Mouse (Mus musculus) neural tube, embryonic 12.5 days (tissue): ENCODE results near the gene 4921517D22Rik. TPM values are rescaled to one million over a fixed set of nuclear protein-coding genes. Genes with fewer than 3 reads are reported as not detected.
A peak's percentile ranks its signal among the peaks of the same experiment; 100 is the strongest.

Source experiments
- ATAC-seq: fragments of 200-750 bp; cut with Nextera tagmentation; 2 replicates; pipeline ENCODE4 v1.8.0; 2017; ENCODE audit warnings: low read depth, mild to moderate bottlenecking, moderate TSS enrichment, moderate library complexity; ENCODE audit not compliant: low FRiP score
- H3K27ac ChIP-seq: fragments of 300-500 bp; sonication (generic); 2 replicates; pipeline ENCODE4 v1.5.1; 2016
- H3K27me3 ChIP-seq: fragments of 300-500 bp; sonication (generic); replicated peaks from 2 replicates; pipeline ENCODE4 v1.6.1; 2016; ENCODE audit warnings: mild to moderate bottlenecking
- H3K36me3 ChIP-seq: fragments of 300-500 bp; sonication (generic); 2 replicates; pipeline ENCODE4 v1.6.1; 2016; ENCODE audit warnings: mild to moderate bottlenecking
- H3K4me1 ChIP-seq: fragments of 300-500 bp; sonication (generic); 2 replicates; pipeline ENCODE4 v1.6.1; 2016
- H3K4me2 ChIP-seq: fragments of 300-500 bp; sonication (generic); replicated peaks from 2 replicates; pipeline ENCODE4 v1.6.1; 2016; ENCODE audit warnings: mild to moderate bottlenecking
- H3K4me3 ChIP-seq: fragments of 300-500 bp; sonication (generic); 2 replicates; pipeline ENCODE4 v1.5.1; 2016
- H3K9ac ChIP-seq: fragments of 300-500 bp; sonication (generic); 2 replicates; pipeline ENCODE4 v1.6.1; 2016; ENCODE audit warnings: mild to moderate bottlenecking
- H3K9me3 ChIP-seq: fragments of 300-500 bp; sonication (generic); 2 replicates; pipeline ENCODE4 v1.6.1; 2016; ENCODE audit warnings: mild to moderate bottlenecking
- WGBS: fragments of 180-500 bp; shearing (Covaris S2); methylation state at CpG from one replicate; pipeline ENCODE4 v1.1.7; 2016; 5-methylcytosine and 5-hydroxymethylcytosine counted together
- polyA plus RNA-seq: library from polyadenylated mRNA; unstranded; fragments of >200 nt; fragmentation: Nextera tagmentation; extraction: Ambion mirVana; gene quantifications from 2 replicates; pipeline ENCODE4 v1.2.1, GENCODE M21; 2016

4921517D22Rik gene
- polyA plus RNA-seq, 1 experiment from 2014 or later = not detected

DNA sequence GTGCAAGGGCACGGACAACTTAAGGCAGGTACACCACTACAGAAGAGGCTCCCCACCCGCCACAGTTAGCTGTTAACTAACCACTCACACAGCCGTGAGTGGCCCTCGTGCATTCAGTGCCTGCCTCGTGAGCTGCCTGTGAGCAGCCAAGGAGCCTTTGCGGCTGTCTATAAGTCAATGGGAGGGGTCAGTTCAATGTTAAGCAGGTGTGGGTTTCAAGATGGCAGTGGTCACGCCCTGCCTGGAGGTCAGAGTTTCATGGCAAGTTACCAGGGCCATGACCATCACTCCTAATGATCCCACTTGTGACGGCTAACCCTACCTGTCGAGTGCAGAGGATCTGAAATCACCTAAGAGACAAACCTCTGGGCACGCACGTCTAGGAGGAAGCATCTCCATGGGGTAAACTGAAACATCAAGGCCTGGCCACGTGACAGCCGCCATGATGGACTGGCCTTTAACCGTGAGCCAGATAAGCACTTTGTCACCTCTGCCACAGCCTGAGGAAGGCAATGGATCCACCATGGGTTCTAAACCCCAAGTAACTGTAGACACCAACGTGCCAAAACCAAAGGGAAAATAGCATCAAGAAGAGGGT lies 38.1 kb downstream of the 4921517D22Rik start:
- H3K36me3 ChIP-seq = peaks cover 34% of the 10 kb centered on the region
- no peak overlapping the region for H3K27ac ChIP-seq
- H3K4me2 ChIP-seq = no peak overlapping the region
- H3K4me3 ChIP-seq = no peak overlapping the region
- 91% methylated on average over 15 of the region's 15 CpGs for WGBS
- no peaks in the 10 kb centered on the region for H3K27me3 ChIP-seq
- H3K9ac ChIP-seq = no peak overlapping the region
- H3K4me1 ChIP-seq = peaks cover 44% of the 10 kb centered on the region
- H3K9me3 ChIP-seq = peaks cover 4% of the 10 kb centered on the region; the same call in 1 of the 2 replicates
- ATAC-seq = no peak

DNA sequence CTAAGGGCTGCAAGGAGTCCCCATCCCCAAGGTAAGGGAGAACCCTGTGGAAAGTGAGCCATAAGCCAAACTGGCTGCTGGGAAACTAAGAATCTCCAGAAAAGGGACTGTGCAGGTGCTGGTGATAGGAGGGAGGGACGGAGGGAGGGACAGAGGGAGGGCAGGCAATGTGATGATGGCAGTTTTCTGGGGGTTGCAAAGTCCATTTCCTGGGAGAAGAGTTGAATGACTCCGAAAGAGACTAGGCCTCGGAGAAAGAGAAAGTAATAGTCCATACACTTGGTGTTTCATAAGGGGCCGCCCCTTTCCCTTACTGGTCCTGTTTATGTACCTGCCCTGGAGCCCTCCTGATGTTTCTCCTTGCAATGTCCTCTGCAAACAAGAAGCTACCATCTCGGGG lies 39.4 kb downstream of the 4921517D22Rik start:
- Histone ChIP-seq H3K9ac (no peak overlapping the region), H3K4me2 (no peak overlapping the region), H3K4me3 (no peak overlapping the region), H3K36me3 (peaks cover 33% of the 10 kb centered on the region), H3K27me3 (no peaks in the 10 kb centered on the region), H3K9me3 (peaks cover 4% of the 10 kb centered on the region; the same call in 1 of the 2 replicates), H3K27ac (no peak overlapping the region), H3K4me1 (peaks cover 44% of the 10 kb centered on the region)
- no peak for ATAC-seq
- 92% methylated on average over 5 of the region's 5 CpGs for WGBS

DNA sequence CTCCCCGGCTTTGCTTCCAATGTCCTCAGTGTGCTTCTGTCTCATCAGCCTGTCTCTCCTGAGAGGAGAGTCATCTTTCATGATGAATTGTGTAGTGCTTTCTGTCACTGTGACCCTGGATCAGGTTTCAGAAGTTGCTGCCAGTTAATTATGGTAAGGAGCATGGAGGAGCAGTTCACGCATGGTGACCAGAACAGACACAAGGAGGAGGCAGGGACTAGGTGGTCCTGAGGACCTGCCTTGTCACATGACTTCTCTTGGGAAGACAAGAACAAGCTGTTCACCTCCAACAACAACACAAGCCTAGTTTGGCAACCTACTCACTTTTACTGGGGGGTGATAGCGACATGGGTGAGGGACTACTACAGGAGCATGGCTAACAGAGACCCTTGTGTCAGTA lies 40.8 kb downstream of the 4921517D22Rik start:
- Histone ChIP-seq H3K4me1 (peaks cover 44% of the 10 kb centered on the region), H3K4me2 (no peak overlapping the region), H3K27me3 (no peaks in the 10 kb centered on the region), H3K36me3 (peaks cover 32% of the 10 kb centered on the region), H3K9me3 (no peaks in the 10 kb centered on the region), H3K27ac (peak overlapping the region; percentile 37; the same call in 1 of the 2 replicates), H3K4me3 (no peak overlapping the region), H3K9ac (no peak overlapping the region)
- 61% methylated on average over 3 of the region's 3 CpGs for WGBS
- ATAC-seq = no peak

DNA sequence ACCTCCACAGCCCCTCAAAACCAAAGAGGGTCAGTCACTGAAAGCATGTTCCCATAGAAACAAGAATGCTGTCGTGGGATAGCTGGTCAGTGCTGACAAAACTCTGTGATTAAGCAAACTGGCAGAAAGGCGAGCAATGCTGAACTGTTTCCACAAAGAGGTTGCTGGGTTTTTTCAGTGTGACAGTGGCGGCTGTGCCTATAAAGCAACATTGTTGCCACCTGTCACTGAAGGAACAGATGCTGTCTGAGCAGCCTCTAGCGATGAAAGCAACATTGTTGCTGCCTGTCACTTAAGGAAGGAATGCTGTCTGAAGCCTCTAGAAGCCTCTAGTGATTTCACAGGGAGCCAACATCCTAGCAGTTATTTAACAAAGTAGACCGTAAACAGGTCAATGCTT lies 41.3 kb downstream of the 4921517D22Rik start:
- no peaks in the 10 kb centered on the region for H3K27me3 ChIP-seq
- WGBS = 43% methylated on average over 5 of the region's 5 CpGs
- no peak overlapping the region for H3K9ac ChIP-seq
- H3K9me3 ChIP-seq = no peaks in the 10 kb centered on the region
- H3K27ac ChIP-seq = 0 out of 2 replicates have a peak overlapping the region, but pooled peaks have one; percentile 23
- no peak overlapping the region for H3K4me2 ChIP-seq
- H3K36me3 ChIP-seq = peaks cover 32% of the 10 kb centered on the region
- no peak overlapping the region for H3K4me3 ChIP-seq
- H3K4me1 ChIP-seq = peaks cover 42% of the 10 kb centered on the region
- ATAC-seq = no peak; the same call in 1 of the 2 replicates

DNA sequence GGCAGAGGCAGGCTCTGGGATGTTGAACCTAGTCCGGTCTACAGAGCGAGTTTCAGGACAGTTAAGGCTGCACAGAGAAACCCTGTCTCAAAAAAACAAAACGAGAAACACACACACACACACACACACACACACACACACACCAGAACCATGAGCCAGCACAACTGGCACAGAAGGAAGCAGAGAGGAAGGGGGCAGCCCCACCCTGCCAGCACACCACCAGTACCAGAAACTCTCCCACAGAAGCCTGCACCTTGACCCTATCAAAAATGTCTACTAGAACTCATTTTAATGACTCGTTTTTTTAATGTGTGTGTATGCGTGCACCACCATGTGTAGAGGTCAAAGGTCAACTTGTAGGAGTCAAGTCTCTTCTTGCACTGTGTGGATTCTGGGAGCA lies 44.1 kb downstream of the 4921517D22Rik start:
- Histone ChIP-seq H3K27ac (no peak overlapping the region), H3K9ac (no peak overlapping the region), H3K4me2 (no peak overlapping the region), H3K27me3 (no peaks in the 10 kb centered on the region), H3K36me3 (peaks cover 58% of the 10 kb centered on the region), H3K4me1 (peaks cover 23% of the 10 kb centered on the region), H3K4me3 (no peak overlapping the region), H3K9me3 (no peaks in the 10 kb centered on the region)
- no peak for ATAC-seq
- 74% methylated on average over 5 of the region's 5 CpGs for WGBS

DNA sequence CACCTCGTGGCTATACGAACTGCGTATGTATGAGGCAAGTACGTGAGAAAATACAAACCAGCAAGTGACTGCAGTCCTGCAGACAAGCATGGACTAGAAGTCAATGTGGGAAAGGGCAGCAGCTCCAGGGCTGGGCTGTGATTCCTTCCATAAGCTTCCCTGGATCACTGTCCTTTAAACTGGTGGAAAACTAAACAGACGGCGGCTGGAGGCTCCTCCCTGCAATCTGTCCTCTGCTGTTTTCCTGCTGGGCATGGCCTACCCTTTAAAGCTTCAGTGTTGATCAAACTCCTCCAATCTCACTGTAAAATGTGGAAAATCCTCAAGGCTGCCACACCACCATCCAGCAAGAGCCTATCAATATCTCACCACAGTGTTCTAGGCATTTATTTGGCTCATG lies 45.3 kb downstream of the 4921517D22Rik start:
- H3K9me3 ChIP-seq = no peaks in the 10 kb centered on the region
- H3K4me2 ChIP-seq = no peak overlapping the region
- no peak overlapping the region for H3K27ac ChIP-seq
- no peak for ATAC-seq
- 90% methylated on average over 6 of the region's 6 CpGs for WGBS
- H3K4me3 ChIP-seq = no peak overlapping the region
- H3K4me1 ChIP-seq = peaks cover 17% of the 10 kb centered on the region
- peaks cover 60% of the 10 kb centered on the region for H3K36me3 ChIP-seq
- H3K9ac ChIP-seq = no peak overlapping the region
- no peaks in the 10 kb centered on the region for H3K27me3 ChIP-seq

DNA sequence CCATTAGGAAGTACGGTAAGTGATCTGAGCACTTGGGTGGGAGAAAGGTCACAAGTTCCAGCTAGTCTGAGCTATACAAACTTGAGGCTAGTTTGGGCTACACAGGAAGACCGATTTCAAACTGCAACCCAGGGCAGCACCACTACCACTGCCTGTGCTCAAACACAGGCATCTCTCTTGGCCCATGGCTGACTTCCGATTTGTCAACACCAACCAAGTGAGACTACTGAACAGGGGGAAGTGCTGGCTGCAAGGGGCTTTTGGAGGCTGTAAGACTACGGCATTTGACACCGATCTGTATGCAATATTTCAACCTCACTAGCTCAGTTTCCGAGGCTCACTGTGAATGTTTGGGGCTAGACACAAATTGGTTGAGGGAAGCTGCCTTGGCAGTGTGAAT lies 46.4 kb downstream of the 4921517D22Rik start:
- Histone ChIP-seq H3K27me3 (no peaks in the 10 kb centered on the region), H3K4me3 (no peak overlapping the region), H3K9ac (no peak overlapping the region), H3K4me2 (no peak overlapping the region), H3K27ac (no peak overlapping the region), H3K4me1 (peaks cover 6% of the 10 kb centered on the region), H3K36me3 (peaks cover 67% of the 10 kb centered on the region), H3K9me3 (no peaks in the 10 kb centered on the region)
- ATAC-seq = no peak
- 90% methylated on average over 6 of the region's 6 CpGs for WGBS

DNA sequence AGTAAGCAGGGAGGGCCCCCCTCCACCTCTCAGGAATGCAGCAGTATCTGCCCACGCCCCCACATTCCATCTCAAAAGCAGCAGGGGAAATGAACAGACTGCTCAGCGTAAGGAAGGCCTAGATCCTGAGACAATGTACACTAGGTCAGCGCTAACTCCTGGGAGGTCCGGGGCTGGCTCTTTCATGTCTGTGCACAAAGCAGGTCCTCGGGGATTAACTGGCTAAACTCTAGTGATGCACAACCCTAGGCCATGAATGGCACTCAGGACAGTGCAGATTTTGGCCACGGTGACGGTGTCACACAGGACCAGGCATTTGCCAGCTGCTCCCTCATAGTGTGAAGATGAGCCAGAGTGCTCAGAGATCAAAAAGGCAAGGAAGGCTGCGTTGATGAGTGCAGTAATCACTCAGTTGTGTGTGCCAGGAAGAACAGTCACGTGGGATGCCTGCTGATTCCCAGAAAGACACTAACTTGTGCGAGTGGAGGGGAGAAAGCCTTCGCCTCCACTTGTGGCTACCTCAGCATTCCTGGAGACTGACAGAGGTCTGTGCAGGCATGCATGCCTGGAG lies 47.1 kb downstream of the 4921517D22Rik start:
- ATAC-seq = no peak
- Histone ChIP-seq H3K9me3 (no peaks in the 10 kb centered on the region), H3K27ac (no peak overlapping the region), H3K4me3 (no peak overlapping the region), H3K27me3 (no peaks in the 10 kb centered on the region), H3K4me2 (no peak overlapping the region), H3K9ac (no peak overlapping the region), H3K4me1 (0 out of 2 replicates have a peak, but pooled peaks cover 2% of the 10 kb centered on the region), H3K36me3 (peaks cover 73% of the 10 kb centered on the region)
- WGBS = 72% methylated on average over 11 of the region's 11 CpGs

DNA sequence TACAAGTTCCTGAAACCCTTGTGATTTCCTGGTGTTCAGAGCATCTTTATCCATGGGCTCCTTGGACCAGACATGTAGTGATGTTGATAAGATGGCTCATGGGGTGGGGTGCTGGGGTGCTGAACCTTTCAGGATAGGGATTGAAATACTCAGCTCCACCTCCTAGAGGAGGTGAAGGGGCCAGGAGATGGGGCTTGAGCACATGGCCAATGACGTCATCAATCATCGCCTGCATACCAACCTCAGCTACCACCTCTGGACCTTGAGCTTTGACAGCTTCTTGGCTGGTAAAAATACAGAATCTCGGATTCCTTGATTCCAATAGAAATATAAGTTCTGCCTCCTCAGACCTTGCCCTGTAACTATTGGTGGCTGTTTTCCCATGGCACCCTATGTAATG lies 48.4 kb downstream of the 4921517D22Rik start:
- H3K4me2 ChIP-seq = no peak overlapping the region
- H3K4me1 ChIP-seq = no peaks in the 10 kb centered on the region
- H3K27me3 ChIP-seq = no peaks in the 10 kb centered on the region
- no peaks in the 10 kb centered on the region for H3K9me3 ChIP-seq
- no peak overlapping the region for H3K9ac ChIP-seq
- H3K36me3 ChIP-seq = peaks cover 79% of the 10 kb centered on the region
- H3K27ac ChIP-seq = no peak overlapping the region
- 91% methylated on average over 3 of the region's 3 CpGs for WGBS
- no peak for ATAC-seq
- H3K4me3 ChIP-seq = no peak overlapping the region

DNA sequence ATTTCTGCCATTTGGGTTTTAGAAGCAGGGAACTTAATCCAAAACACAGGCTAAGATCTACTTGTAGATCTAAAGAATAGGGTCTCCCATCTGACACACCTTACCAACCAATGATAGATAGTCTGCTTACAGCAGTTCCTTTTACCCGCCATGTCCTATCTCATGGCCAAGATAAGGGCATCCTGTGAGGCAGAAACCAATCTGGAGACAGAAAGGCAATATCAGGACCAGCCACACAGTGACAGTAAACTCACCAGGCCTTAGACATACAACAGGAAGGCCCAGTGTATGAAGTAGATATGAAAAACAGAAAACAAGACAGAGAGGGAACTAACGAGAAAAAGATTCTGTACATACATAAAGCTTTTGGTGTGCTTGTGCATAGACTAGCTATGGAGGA lies 51.1 kb downstream of the 4921517D22Rik start:
- Histone ChIP-seq H3K4me3 (no peak overlapping the region), H3K4me1 (no peaks in the 10 kb centered on the region), H3K36me3 (peaks cover 75% of the 10 kb centered on the region), H3K9me3 (no peaks in the 10 kb centered on the region), H3K9ac (no peak overlapping the region), H3K27me3 (no peaks in the 10 kb centered on the region), H3K27ac (no peak overlapping the region), H3K4me2 (no peak overlapping the region)
- no peak for ATAC-seq
- 92% methylated on average over 2 of the region's 2 CpGs for WGBS

DNA sequence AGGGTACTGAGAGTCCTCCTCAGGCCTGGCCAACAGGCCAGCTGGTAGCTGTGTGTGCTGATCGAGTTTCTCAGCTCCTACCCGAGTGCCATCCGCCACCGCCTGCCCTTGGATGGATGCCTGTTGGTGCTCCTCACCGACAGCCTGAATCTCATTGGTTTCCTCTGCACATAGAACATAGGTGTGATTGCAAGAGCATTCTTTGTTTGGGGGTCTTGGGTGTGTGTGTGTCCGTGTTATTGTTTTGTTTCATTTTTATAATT lies 53.8 kb downstream of the 4921517D22Rik start:
- H3K9me3 ChIP-seq = no peaks in the 10 kb centered on the region
- H3K4me3 ChIP-seq = no peak overlapping the region
- H3K4me1 ChIP-seq = no peaks in the 10 kb centered on the region
- WGBS = 93% methylated on average over 6 of the region's 6 CpGs
- no peak overlapping the region for H3K4me2 ChIP-seq
- no peak overlapping the region for H3K27ac ChIP-seq
- ATAC-seq = no peak
- H3K9ac ChIP-seq = no peak overlapping the region
- H3K27me3 ChIP-seq = no peaks in the 10 kb centered on the region
- peaks cover 78% of the 10 kb centered on the region for H3K36me3 ChIP-seq

DNA sequence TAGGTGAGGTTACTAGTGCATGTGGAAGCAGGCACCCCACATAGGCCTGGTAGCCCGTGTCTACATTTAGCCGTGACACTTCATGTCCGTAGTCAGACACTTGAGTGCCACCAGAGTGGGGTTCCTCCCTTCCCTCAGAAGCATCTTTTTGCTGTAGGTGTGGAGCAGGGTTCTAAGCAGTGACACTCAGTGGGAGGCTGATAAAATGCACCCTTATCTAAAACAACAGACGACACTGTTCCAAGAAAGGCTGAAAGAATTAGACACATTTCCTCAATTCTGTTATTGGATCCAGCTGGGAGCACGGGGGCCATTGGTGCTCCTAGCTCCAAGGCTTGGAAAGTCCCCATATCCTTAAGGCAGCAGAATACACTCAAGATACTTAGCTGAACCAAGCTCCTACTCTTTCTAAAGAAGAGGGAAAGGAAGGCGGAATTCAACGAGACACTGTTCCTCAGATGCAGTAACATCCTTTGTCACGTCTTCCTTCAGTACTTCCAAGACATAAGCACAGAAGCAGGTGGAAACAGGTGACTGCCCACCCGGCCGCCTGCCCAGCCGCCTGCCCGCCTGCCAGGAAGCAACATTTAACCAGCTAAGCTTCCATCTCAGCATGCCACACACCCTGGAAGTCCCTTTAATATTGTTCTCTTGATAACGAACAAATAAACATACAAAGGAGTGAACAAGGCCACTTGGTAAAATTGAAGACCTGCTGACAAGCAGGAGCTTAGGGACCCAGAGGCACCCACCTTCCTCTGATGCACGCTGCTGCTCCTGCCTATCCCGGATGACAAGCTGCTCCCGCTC lies 54.3 kb downstream of the 4921517D22Rik start:
- whole genome bisulfite sequencing = 91% methylated on average over 16 of the region's 16 CpGs
- Histone ChIP-seq H3K27ac (no peak overlapping the region), H3K36me3 (peaks cover 79% of the 10 kb centered on the region), H3K4me1 (no peaks in the 10 kb centered on the region), H3K4me3 (no peak overlapping the region), H3K9me3 (no peaks in the 10 kb centered on the region), H3K4me2 (no peak overlapping the region), H3K27me3 (no peaks in the 10 kb centered on the region), H3K9ac (no peak overlapping the region)
- ATAC-seq = no peak
